Mouse (Mus musculus) adrenal gland, adult 18-20 months (tissue): ENCODE results near the gene Eno3. TPM values are rescaled to one million over a fixed set of nuclear protein-coding genes. Genes with fewer than 3 reads are reported as not detected.

Source experiments
- DNase-seq, 2 experiments: peaks; one replicate each; pipeline ENCODE4 v3.0.0; 2021 to 2022; ENCODE audit warnings: low spot score in 2 of 2
- long read RNA-seq, 2 experiments: library from polyadenylated mRNA; stranded (forward); transcript quantifications; one replicate each; pipeline ENCODE4 v2.0.0; 2021
- total RNA-seq, 2 experiments: library from RNA; stranded (reverse); gene quantifications; 1 replicate in 1 of 2; 2 replicates in 1 of 2; pipeline ENCODE4 v1.2.3; 2021

Eno3 gene
- total RNA-seq = 10 to 100 TPM; 29.0 to 44.2 TPM
- long read RNA-seq, experiment 1, transcript Eno3-201 (12 exons, 1,454 nt) = major isoform, 17 of 32 reads
- long read RNA-seq, experiment 1, partial matches to known transcripts = 1 of 32 reads
- long read RNA-seq, experiment 1, other reads (novel, unspliced or antisense) = 8 of 32 reads
- long read RNA-seq, experiment 2, transcript Eno3-202 (12 exons, 1,564 nt) = minor isoform, 15 of 102 reads
- long read RNA-seq, experiment 2, transcript Eno3-206 (11 exons, 1,461 nt) = minor isoform, 12 of 102 reads
- long read RNA-seq, experiment 2, transcript Eno3-201 (12 exons, 1,454 nt) = major isoform, 52 of 102 reads
- long read RNA-seq, experiment 2, partial matches to known transcripts = 6 of 102 reads
- long read RNA-seq, experiment 2, other reads (novel, unspliced or antisense) = 17 of 102 reads

GRCm38 (mm10) chr11:70656964-70657363 is at the start of gene Eno3:
Eno3 (plus strand) TSS chr11:70657202.
- no peak for DNase-seq

GRCm38 (mm10) chr11:70607611-70608010 is 49.4 kb upstream of the Eno3 start:
- DNase-seq = no peak

- DNase-seq = no peak
These were observed 48.5 kb upstream of the Eno3 start for GRCm38 (mm10) chr11:70608381-70609066.

GRCm38 (mm10) chr11:70610752-70611151 is 46.2 kb upstream of the Eno3 start:
- no peak for DNase-seq

- DNase-seq = no peak
These were observed 44.5 kb upstream of the Eno3 start for GRCm38 (mm10) chr11:70612505-70612904.

- DNase-seq = peak; percentile 52 to 56
These were observed 41.9 kb upstream of the Eno3 start for GRCm38 (mm10) chr11:70615074-70615473.

GRCm38 (mm10) chr11:70615516-70616093 is 41.4 kb upstream of the Eno3 start, which contains the start of gene 4930544D05Rik:
4930544D05Rik (plus strand) TSS chr11:70615848.
- DNase-seq = no peak

- no peak for DNase-seq
These were observed 37.9 kb upstream of the Eno3 start, which contains the start of gene Chrne for GRCm38 (mm10) chr11:70619101-70619500. Chrne (minus strand) TSS chr11:70619216.

GRCm38 (mm10) chr11:70621972-70622814 is 34.8 kb upstream of the Eno3 start:
- DNase-seq = no peak

GRCm38 (mm10) chr11:70623053-70623742 is 33.8 kb upstream of the Eno3 start:
- DNase-seq = no peak

- peak in 1 of 2 experiments; percentile 58 for DNase-seq
These were observed 31.5 kb upstream of the Eno3 start for GRCm38 (mm10) chr11:70625473-70625872.

- no peak for DNase-seq
These were observed 30.1 kb upstream of the Eno3 start for GRCm38 (mm10) chr11:70626877-70627276.

GRCm38 (mm10) chr11:70628431-70628830 is 28.6 kb upstream of the Eno3 start:
- DNase-seq = no peak

- DNase-seq = no peak
These were observed 27.4 kb upstream of the Eno3 start for GRCm38 (mm10) chr11:70629557-70629956.

GRCm38 (mm10) chr11:70630129-70630528 is 26.9 kb upstream of the Eno3 start:
- no peak for DNase-seq

- no peak for DNase-seq
These were observed 21.4 kb upstream of the Eno3 start for GRCm38 (mm10) chr11:70635601-70636000.

GRCm38 (mm10) chr11:70637764-70638163 is 19.2 kb upstream of the Eno3 start:
- DNase-seq = no peak

- DNase-seq = no peak
These were observed 18.7 kb upstream of the Eno3 start for GRCm38 (mm10) chr11:70638293-70638692.

GRCm38 (mm10) chr11:70638714-70639278 is 18.2 kb upstream of the Eno3 start, which contains the start of gene Gp1ba:
Gp1ba (plus strand) TSS chr11:70639122.
- DNase-seq = no peak

GRCm38 (mm10) chr11:70639976-70640375 is 17.0 kb upstream of the Eno3 start:
- no peak for DNase-seq
